Mouse (Mus musculus) thymus, adult 2 months (tissue): Measurements from ENCODE around the gene 1700013F07Rik. TPM values are rescaled to one million over a fixed set of nuclear protein-coding genes. Genes with fewer than 3 reads are reported as not detected.

Source experiments
- DNase-seq: peaks from one replicate; pipeline ENCODE4 v3.0.0; 2021
- H3K27ac ChIP-seq: fragments of 200-500 bp; 2 replicates; pipeline ENCODE4 v1.5.1; 2012; ENCODE audit warnings: low read length, control low read depth; ENCODE audit not compliant: control insufficient read depth, insufficient read depth
- H3K27me3 ChIP-seq: fragments of 200-500 bp; 2 replicates; pipeline ENCODE4 v1.6.1; 2012; ENCODE audit warnings: mild to moderate bottlenecking, low read length, moderate library complexity, mixed read lengths; ENCODE audit not compliant: control insufficient read depth, insufficient read depth
- H3K36me3 ChIP-seq: fragments of 200-500 bp; 2 replicates; pipeline ENCODE4 v1.6.1; 2012; ENCODE audit warnings: mild to moderate bottlenecking, low read length, moderate library complexity; ENCODE audit not compliant: control insufficient read depth, insufficient read depth
- H3K4me1 ChIP-seq: fragments of 200-500 bp; replicated peaks from 2 replicates; pipeline ENCODE4 v1.6.1; 2012; ENCODE audit warnings: low read length; ENCODE audit not compliant: control insufficient read depth, insufficient read depth
- H3K4me3 ChIP-seq: fragments of 200-500 bp; 2 replicates; pipeline ENCODE4 v1.5.1; 2012; ENCODE audit warnings: mild to moderate bottlenecking, low read length, control low read depth, moderate library complexity; ENCODE audit not compliant: control insufficient read depth, insufficient read depth
- CTCF ChIP-seq: fragments of 200-500 bp; IDR thresholded peaks from 2 replicates; pipeline ENCODE4 v1.5.1; 2012; ENCODE audit warnings: mild to moderate bottlenecking, control low read depth, low read length, moderate library complexity, borderline replicate concordance; ENCODE audit not compliant: control insufficient read depth, poor library complexity, insufficient read depth; ENCODE audit errors: extremely low read depth
- POLR2A ChIP-seq: fragments of 200-500 bp; IDR thresholded peaks from 2 replicates; pipeline ENCODE4 v1.6.1; 2012; ENCODE audit warnings: mild to moderate bottlenecking, low read length, control low read depth, moderate library complexity; ENCODE audit not compliant: control insufficient read depth, poor library complexity, insufficient read depth; ENCODE audit errors: extremely low read depth
- WGBS: fragments of 180-500 bp; shearing (Covaris S2); methylation state at CpG from one replicate; pipeline ENCODE4 v1.1.7; 2018; 5-methylcytosine and 5-hydroxymethylcytosine counted together
- polyA plus RNA-seq: library from polyadenylated mRNA; depleted of rRNA; stranded (reverse); fragments of >200 nt; gene quantifications from 2 replicates; pipeline ENCODE4 v1.2.3, GENCODE M21; 2012

1700013F07Rik gene
- polyA plus RNA-seq, 1 experiment = 0.16 TPM

- no peak for DNase-seq
- H3K27ac ChIP-seq = no peak overlapping the region
- H3K36me3 ChIP-seq = no peaks in the 10 kb centered on the region
- H3K27me3 ChIP-seq = no peaks in the 10 kb centered on the region
- no peak for TF ChIP-seq CTCF
- no peak for TF ChIP-seq POLR2A
- 59% methylated on average over 4 of the region's 4 CpGs for WGBS
- no peaks in the 10 kb centered on the region for H3K4me1 ChIP-seq
- no peak overlapping the region for H3K4me3 ChIP-seq
Observed at GRCm38 (mm10) chr3:108503908-108504307, 30.0 kb upstream of the 1700013F07Rik start.

DNA sequence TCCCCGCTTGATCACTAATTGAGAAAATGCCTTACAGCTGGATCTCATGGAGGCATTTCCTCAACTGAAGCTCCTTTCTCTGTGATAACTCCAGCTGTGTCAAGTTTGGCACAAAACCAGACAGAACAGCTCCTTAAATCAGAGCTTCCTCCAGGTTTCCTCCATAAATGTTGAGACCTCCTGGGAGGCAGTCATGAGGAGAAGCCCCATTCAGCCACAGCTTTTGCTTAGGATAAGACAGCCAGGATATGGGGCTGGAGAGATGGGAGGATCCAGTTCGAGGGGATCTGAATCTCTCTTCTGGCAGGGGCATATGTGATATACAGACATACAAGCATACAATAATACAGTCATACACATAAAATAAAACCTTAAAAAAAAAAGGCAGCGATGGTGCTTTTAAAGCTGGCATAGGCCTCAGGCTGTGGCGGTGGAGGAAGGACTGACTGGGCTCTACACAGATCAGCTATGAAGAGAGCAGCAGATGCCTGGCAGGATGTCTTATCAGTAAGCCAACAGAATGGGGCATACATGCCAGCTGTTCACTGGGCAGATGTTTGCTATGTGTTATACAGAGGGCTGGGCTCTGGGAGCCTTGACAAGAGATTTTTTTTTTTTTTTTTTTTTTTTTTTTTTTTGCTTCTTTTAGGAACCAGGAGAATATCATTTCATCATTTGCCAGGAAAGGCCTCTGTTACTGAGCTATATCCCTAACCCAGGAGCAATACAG, 25.0 kb upstream of the 1700013F07Rik start:
- TF ChIP-seq CTCF (no peak), POLR2A (no peak)
- Histone ChIP-seq H3K27me3 (no peaks in the 10 kb centered on the region), H3K4me1 (no peaks in the 10 kb centered on the region), H3K36me3 (no peaks in the 10 kb centered on the region), H3K4me3 (no peak overlapping the region), H3K27ac (no peak overlapping the region)
- DNase-seq = no peak
- 86% methylated on average over 4 of the region's 4 CpGs for WGBS

DNA sequence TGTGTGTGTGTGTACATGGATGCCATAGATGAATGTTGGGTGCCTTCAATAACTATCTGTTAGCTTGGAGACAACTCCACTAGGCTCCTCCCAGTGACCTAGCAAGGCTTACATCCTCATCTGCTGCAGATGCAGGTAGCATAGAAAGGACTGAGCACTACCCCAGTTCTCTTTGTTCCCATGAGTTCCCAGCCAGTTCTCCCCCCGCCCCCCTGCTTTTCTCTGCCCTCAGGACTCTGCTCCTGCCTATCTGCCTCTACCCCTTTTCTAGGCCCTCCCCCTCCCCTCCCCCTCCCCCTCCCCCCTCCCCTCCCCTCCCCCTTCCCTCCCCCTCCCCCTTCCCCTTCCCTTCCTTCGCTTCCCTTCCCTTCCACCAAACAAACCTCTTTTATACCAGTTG, 23.8 kb upstream of the 1700013F07Rik start:
- H3K4me1 ChIP-seq = no peaks in the 10 kb centered on the region
- TF ChIP-seq CTCF = no peak
- TF ChIP-seq POLR2A = no peak
- no peak for DNase-seq
- H3K4me3 ChIP-seq = no peak overlapping the region
- no peaks in the 10 kb centered on the region for H3K36me3 ChIP-seq
- WGBS = 67% methylated on average over 2 of the region's 2 CpGs
- H3K27ac ChIP-seq = no peak overlapping the region
- no peaks in the 10 kb centered on the region for H3K27me3 ChIP-seq

DNA sequence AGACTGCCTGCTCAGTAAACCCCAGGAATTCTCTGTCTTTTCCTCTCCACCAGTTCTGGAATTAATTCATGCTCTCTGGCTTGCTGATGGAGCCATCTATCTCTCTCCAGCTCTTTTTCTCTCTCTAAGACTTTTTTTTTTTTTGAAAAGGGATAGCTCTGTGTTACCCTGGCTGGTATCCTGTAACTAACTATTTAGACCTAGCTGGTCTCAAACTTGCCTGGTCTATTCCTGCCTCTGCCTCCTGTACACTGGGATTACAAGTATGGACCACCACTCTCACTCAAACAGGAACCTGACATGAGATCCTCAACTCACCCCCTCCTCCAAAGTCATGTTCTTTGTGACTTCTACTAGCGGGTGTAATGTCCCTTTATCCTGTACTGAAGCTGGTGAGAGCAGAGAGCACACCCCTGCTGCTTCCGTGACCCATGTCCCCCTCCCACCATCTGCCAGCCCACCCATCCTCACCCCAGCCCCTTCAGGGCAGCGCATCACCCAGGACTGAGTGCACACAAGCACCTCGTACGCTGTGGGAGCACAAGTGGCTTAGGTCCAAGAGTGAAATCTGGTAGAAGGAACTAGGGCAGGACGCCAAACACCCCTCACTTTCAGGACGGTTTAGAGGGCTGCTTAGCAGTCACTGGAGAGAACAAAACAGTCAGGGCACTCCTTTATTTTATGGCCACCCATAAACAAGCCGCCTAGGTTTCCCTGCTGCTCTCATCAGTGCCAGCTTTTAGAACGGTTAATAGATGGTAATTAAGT, 23.1 kb upstream of the 1700013F07Rik start:
- H3K4me1 ChIP-seq = no peaks in the 10 kb centered on the region
- H3K27me3 ChIP-seq = no peaks in the 10 kb centered on the region
- WGBS = 45% methylated on average over 9 of the region's 9 CpGs
- H3K27ac ChIP-seq = no peak overlapping the region
- no peaks in the 10 kb centered on the region for H3K36me3 ChIP-seq
- TF ChIP-seq CTCF (no peak), POLR2A (no peak)
- no peak for DNase-seq
- no peak overlapping the region for H3K4me3 ChIP-seq

- WGBS = 86% methylated on average over 3 of the region's 3 CpGs
Observed at GRCm38 (mm10) chr3:108513465-108513864, 20.5 kb upstream of the 1700013F07Rik start.

DNA sequence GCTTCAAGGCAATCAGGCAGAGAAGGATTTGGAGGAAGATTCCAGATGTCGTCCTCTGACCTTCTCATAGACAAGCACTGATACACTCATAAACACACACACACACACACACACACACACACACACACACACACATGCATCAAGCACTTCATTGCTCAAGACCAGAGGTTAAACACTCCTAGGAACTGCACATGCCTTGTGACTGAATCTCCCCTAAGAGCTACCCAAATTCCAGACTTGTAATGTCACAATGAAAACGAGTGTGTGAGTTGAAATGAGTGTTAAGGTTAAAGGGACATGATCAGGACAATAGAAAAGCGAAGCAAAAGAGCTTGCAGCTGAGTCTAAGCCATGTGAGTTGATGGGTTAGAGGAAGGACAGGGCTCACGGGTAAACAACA, 15.7 kb upstream of the 1700013F07Rik start:
- Histone ChIP-seq H3K4me1 (no peaks in the 10 kb centered on the region), H3K36me3 (no peaks in the 10 kb centered on the region), H3K27me3 (no peaks in the 10 kb centered on the region), H3K4me3 (no peak overlapping the region), H3K27ac (no peak overlapping the region)
- TF ChIP-seq CTCF = no peak
- no peak for TF ChIP-seq POLR2A
- WGBS = 68% methylated on average over 4 of the region's 4 CpGs
- no peak for DNase-seq

More at GRCm38 (mm10) chr3:108513465-108513864, 20.5 kb upstream of the 1700013F07Rik start:
- DNase-seq = no peak
- Histone ChIP-seq H3K4me3 (no peak overlapping the region), H3K27me3 (no peaks in the 10 kb centered on the region), H3K27ac (no peak overlapping the region), H3K4me1 (no peaks in the 10 kb centered on the region), H3K36me3 (no peaks in the 10 kb centered on the region)
- no peak for TF ChIP-seq CTCF
- TF ChIP-seq POLR2A = no peak
